Mouse (Mus musculus) E14TG2a.4 (cell line): ENCODE measurements around the gene Zbtb20.

Experiments used
- CTCF ChIP-seq: conservative IDR thresholded peaks from 2 replicates; pipeline ENCODE4 v1.5.1; 2014; ENCODE audit warnings: low read length
- NANOG ChIP-seq: IDR thresholded peaks from 2 replicates; pipeline ENCODE4 v1.6.1; 2014; ENCODE audit warnings: borderline replicate concordance, low read length, mixed read lengths
- POU5F1 ChIP-seq: IDR thresholded peaks from 2 replicates; pipeline ENCODE4 v1.6.1; 2014; ENCODE audit warnings: low read length, borderline replicate concordance

DNA sequence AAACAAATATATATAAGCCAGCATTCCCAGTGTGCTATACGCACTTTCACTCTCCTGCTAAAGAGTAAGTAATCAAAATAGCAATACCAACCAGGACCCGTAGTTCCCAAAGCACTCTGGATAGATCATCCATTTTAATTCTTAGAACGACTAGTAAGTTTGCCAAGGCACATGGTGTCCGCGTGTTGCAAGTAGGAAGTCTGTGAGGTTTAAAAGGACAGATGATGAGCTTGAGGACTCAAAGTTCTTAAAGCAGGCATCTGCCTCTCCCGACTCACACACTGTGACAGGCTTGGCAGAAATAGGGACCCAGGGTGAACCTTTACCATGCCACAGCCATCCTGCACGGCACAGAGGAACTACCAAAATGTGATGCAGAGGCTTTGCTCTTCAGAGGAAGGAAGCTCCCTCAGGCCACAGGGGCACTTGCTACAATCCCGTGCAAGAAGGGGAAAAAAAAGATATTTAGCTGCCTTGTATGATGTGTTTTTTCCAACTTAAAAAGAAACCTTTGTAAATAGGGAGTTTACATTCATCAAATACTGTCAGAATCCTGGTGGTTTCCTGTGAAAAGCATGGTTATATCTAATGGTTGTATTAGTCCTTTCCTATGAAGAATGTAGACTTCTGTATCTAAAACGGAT is 619.6 kb downstream of the Zbtb20 start:
- TF ChIP-seq NANOG (no peak), CTCF (no peak), POU5F1 (no peak)
